Mouse (Mus musculus) T-cell, adult 2 months (primary cell): ENCODE results near the gene Mical1.

Experiments used
- DNase-seq: peaks from one replicate; pipeline ENCODE4 v3.0.0; 2022; ENCODE audit warnings: low spot score

Mical1 gene

DNA sequence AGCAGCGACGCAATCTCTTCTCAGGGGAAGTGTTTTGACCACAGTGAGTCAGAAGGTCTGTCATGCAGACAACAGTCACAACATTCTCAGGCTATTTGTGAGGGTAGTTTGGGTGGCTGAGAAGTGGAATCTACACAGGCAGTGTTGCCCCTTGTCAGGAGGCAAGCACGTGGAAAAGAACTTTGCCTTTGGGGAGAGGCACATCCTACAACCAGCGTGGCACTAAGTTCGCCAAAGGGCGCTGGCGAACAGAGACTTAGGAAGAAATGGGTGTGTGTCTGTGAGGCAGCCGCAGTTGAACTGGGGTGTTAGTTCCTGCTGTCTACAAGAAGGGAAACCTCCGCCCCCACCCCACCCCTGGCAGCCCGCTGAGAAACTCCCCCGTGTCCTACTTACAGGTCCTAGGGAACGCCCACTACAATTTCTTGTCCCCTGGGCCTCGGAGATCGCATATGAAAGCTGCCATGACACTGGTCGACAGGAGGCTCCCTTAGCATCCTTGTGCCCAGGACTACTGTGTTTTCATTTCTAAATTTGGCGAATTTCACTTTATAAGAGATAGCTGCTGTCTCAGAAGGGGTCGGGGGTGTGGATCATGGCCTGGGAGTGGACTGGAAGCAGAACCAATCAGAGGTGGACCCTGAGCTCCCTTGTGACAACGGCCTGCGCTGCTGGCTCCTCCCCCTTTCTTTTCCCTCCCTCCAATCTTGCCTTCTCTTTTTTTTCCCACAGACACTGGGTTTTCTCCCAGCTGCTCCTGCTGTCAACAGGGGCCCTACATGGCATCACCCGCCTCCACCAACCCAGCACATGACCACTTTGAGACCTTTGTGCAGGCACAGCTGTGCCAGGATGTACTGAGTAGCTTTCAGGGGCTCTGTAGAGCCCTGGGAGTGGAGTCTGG lies 1.4 kb downstream of the Mical1 start:
- DNase-seq: no peak

GRCm38 (mm10) chr10:41479961-41480360 lies 3.8 kb downstream of the Mical1 start:
- no peak for DNase-seq

- DNase-seq: no peak
These were observed 5.1 kb downstream of the Mical1 start for GRCm38 (mm10) chr10:41480938-41481880.

GRCm38 (mm10) chr10:41482446-41482845 lies 6.3 kb downstream of the Mical1 start:
- DNase-seq: no peak

- no peak for DNase-seq
These were observed 9.7 kb downstream of the Mical1 start for GRCm38 (mm10) chr10:41485778-41486177.

DNA sequence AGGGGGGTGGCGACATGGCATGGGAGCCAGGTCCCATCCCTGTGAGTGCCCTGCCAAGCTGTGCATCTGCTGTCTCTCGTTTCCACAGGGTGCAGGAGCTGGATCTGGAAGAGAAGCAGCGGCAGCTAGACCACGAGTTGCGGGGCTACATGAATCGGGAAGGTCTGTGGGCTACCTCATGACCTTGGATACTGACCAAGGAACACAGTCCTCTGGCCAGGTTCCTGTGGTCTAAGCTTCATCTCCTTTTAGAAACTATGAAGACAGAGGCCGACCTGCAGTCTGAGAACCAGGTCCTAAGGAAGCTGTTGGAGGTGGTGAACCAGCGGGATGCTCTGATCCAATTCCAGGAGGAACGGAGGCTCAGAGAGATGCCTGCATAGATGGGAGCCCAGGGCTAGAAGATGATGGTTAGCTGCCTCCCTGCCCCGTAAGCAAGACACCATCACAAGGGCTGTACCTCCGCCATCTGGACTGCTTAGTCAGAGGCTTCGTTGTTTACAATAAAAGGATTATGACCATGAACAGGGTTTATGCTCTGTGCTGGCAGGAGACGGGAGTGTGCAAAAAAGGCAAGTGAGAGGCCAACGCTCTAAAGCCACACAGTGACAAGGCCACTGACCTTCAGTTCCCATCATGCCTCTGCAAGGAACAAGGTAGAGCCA lies 10.5 kb downstream of the Mical1 start:
- DNase-seq: no peak

DNA sequence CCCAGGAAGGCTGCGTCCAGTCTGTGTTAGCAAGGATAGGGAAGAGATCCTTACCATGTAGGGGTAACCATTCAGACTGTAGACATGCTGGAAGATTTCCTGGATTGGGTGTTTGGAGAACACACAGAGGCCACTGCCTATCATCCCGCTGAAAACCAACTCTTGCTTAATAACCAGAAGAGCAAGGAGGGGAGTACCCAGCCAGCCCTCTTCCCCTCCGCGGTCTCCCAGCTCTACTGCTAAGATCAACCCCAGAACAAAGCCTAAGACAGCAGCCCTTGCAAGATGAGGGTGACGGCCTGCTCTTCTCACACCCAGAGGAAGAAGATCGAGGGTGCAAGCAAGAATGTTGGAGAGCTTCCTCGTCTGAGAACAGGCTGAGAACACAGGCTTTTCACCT lies 12.8 kb downstream of the Mical1 start:
- DNase-seq: peak; percentile 22

- DNase-seq: no peak
These were observed 13.2 kb downstream of the Mical1 start for GRCm38 (mm10) chr10:41489294-41489693.

DNA sequence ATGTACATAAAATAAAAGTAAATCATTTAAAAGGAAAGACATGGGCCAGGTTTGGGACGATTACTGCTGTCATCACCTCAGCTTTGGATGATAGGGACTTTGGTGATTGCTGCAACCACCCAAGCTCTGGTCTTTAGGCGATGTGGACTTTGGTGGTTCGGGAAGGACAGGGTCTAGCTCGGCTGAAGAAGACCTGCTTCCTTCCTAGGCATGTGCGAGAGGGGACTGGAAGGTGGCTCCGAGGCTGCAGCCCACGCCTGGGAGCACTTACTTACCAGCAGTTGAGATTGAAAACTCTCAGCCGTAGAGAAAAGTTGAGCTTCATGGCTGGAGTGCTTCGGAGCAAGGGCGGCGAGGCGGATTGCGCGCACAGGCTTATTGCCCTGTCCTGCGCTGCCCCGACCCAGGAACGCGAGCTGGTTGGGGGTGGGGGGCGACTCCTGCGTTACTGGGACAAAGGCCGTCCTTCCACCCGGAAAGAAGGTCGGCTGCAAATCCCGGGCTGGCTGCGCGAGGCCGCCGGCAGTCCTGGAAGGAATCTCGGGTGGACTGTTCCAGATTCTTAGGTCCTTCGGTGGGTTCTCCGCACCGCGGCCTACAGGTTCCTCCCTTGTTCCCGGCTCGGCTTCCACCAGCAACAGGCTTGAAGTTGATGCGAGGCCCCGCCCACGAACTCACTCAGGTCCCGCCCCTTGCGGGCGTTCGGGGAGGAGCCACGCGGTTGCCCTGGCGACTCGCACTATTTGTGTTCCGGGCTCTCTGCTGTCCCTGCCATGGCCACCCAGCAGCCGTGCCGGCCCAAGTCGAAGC lies 13.8 kb downstream of the Mical1 start, which contains the start of the genes Smpd2 and Ppil6:
TSS of gene Smpd2 (minus strand) at position 662 of the 810 bp plus-strand sequence.
TSS of gene Ppil6 (plus strand) at position 732 of the 810 bp plus-strand sequence.
- DNase-seq: peak; percentile 89

DNA sequence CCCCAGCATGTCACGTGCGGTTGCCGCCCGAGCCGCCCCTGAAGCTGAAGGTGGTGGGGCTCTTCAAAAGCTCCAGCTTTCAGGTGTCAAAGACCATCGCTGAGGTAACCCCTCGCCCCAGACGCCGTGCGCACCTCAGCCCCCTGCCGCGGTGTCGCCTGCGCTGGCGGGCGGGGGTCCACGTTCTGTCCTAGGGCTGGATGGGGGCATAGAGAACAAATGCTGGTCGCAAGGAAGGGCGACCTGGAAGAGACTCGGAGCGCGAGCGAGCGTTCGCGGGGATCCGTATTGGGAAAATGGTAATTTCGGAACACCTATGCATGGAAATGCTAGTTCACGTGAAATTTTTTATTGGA lies 14.4 kb downstream of the Mical1 start:
- DNase-seq: no peak

- DNase-seq: no peak
These were observed 15.0 kb downstream of the Mical1 start for GRCm38 (mm10) chr10:41491111-41491510.

DNA sequence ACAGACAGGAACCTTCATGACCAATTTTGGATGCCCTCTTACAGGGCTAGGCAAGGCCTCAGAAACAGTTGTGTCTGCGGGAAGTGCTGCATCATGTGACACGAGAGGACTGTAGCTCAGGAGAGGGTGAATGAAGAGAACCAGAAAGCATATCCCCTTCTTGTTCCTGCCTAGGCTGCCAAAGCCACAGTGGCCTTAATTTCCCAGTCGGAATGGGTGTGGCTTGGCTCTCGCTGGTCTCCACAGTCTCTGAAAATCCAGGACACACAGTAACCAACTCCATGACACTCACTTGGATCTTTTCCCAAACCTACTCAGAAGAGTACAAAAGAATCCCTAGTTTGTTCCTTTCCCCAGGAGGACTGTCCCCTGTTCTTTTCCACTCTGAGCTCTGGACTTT lies 24.8 kb downstream of the Mical1 start:
- DNase-seq: no peak

DNA sequence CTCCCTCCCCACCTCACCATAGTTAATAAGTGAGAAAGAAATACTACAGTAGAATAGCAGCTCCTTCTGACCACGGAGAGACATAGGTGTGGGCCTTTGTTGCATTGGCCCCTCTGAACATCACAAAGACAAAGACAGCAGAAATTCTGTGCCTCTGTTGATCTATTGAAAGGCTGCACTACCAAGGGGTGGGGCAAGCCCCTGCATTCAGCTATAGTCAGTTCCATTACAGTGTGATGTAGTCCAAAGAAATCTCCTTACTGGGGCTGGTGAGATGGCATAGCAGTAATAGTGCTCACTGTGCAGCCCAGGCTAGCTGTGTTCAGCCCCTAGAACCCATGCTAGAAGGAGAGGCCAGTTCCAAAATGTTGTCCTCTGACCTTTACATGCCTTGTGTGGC lies 28.9 kb downstream of the Mical1 start:
- DNase-seq: no peak

GRCm38 (mm10) chr10:41505446-41505845 lies 29.3 kb downstream of the Mical1 start:
- DNase-seq: peak; percentile 70

DNA sequence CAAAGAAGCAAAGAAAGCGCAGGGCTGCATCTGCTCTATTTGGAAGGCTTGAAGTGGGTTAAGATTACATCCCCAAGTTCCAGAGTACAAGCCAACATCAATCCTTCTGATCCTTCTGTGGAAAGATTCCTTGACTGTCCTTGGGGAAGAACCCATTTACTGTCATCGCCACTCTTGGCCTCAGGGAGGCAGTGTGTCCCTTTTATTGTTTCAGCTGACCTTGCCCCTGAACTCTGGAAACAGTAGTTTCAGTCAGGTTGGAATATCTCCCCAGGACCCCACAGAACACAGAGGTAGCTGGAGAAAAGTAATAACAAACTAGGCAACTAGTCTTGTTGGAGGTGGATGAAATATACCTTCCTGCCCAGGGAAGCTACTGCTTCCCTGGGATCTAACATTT lies 33.0 kb downstream of the Mical1 start:
- DNase-seq: no peak

DNA sequence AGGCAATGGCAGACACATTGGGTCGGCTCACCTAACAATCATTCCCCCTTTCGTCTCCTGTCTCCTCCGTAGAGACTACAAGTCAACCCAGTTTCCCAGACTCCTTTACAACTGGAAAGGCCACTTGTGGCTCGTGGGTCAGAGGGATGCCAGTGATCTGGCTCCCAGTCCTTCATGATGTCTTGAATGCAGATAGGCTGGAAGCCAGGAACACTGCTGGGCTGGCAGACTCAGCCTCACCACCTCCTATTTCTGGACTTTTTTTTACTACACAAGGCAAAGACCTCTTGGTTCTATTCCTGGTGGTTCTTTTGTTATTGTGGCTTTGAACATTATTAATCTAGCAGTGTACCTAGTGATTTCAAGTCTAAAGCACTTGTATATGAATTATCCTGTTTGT lies 38.2 kb downstream of the Mical1 start:
- DNase-seq: no peak

GRCm38 (mm10) chr10:41514921-41515320 lies 38.8 kb downstream of the Mical1 start:
- no peak for DNase-seq

- peak; percentile 86 for DNase-seq
These were observed 42.4 kb downstream of the Mical1 start for GRCm38 (mm10) chr10:41518508-41518980.

GRCm38 (mm10) chr10:41518981-41519618 lies 43.0 kb downstream of the Mical1 start, which contains the start of gene Cd164:
Gene Cd164 (plus strand): TSS chr10:41519414.
- peak; percentile 88 for DNase-seq

GRCm38 (mm10) chr10:41519640-41520409 lies 43.7 kb downstream of the Mical1 start:
- peak; percentile 64 for DNase-seq
